Mouse (Mus musculus): ENCODE data around the gene Sdk1. TPM values are rescaled to one million over a fixed set of nuclear protein-coding genes. Genes with fewer than 3 reads are reported as not detected.

Sdk1 gene
- total RNA-seq, 4 experiments from 2014 or later = 5.8 to 20.8 (median 13.6) TPM

- DNase-seq = no peak
Observed at GRCm38 (mm10) chr5:142149594-142149993, 908.3 kb downstream of the Sdk1 start.

- DNase-seq = no peak
Observed at GRCm38 (mm10) chr5:142150756-142151155, 909.5 kb downstream of the Sdk1 start.

GRCm38 (mm10) chr5:142156868-142157852 lies 915.9 kb downstream of the Sdk1 start:
- DNase-seq = no peak

GRCm38 (mm10) chr5:142163483-142163882 lies 922.2 kb downstream of the Sdk1 start:
- DNase-seq = no peak

- no peak for DNase-seq
Observed at GRCm38 (mm10) chr5:142173636-142174035, 932.3 kb downstream of the Sdk1 start.

- no peak for DNase-seq
Observed at GRCm38 (mm10) chr5:142178164-142178563, 936.9 kb downstream of the Sdk1 start.

GRCm38 (mm10) chr5:142179304-142179703 lies 938.0 kb downstream of the Sdk1 start:
- no peak for DNase-seq

- no peak for DNase-seq
Observed at GRCm38 (mm10) chr5:142181862-142182261, 940.6 kb downstream of the Sdk1 start.

- DNase-seq = no peak
Observed at GRCm38 (mm10) chr5:142188765-142189164, 947.5 kb downstream of the Sdk1 start.

GRCm38 (mm10) chr5:142209911-142210310 lies 968.6 kb downstream of the Sdk1 start:
- no peak for DNase-seq

GRCm38 (mm10) chr5:142212252-142212651 lies 971.0 kb downstream of the Sdk1 start:
- no peak for DNase-seq

- no peak for DNase-seq
Observed at GRCm38 (mm10) chr5:142215981-142216380, 974.7 kb downstream of the Sdk1 start.

GRCm38 (mm10) chr5:142220851-142221503 lies 979.7 kb downstream of the Sdk1 start:
- no peak for DNase-seq

GRCm38 (mm10) chr5:142228957-142229810 lies 987.9 kb downstream of the Sdk1 start:
- no peak for DNase-seq

- DNase-seq = no peak
Observed at GRCm38 (mm10) chr5:142229811-142230205, 988.5 kb downstream of the Sdk1 start.

GRCm38 (mm10) chr5:142240288-142240687 lies 999.0 kb downstream of the Sdk1 start:
- no peak for DNase-seq

GRCm38 (mm10) chr5:142242597-142242996 lies 1001.3 kb downstream of the Sdk1 start:
- DNase-seq = no peak

GRCm38 (mm10) chr5:142243069-142243468 lies 1001.8 kb downstream of the Sdk1 start:
- no peak for DNase-seq

- DNase-seq = no peak
Observed at GRCm38 (mm10) chr5:142256231-142256630, 1014.9 kb downstream of the Sdk1 start.

GRCm38 (mm10) chr5:142258716-142259115 lies 1017.4 kb downstream of the Sdk1 start:
- no peak for DNase-seq

GRCm38 (mm10) chr5:142262060-142262459 lies 1020.8 kb downstream of the Sdk1 start:
- DNase-seq = no peak
